Mouse (Mus musculus) bone marrow, adult 2 months (tissue): ENCODE results near the gene Hivep3.

Source experiments
- CTCF ChIP-seq: fragments of 200-500 bp; IDR thresholded peaks from 2 replicates; pipeline ENCODE4 v1.5.1; 2011; ENCODE audit warnings: low read length, control low read depth; ENCODE audit not compliant: control insufficient read depth, insufficient read depth
- POLR2A ChIP-seq: fragments of 200-500 bp; IDR thresholded peaks from 2 replicates; pipeline ENCODE4 v1.6.1; 2011; ENCODE audit warnings: low read depth, mild to moderate bottlenecking, control low read depth, low read length, borderline replicate concordance; ENCODE audit not compliant: control insufficient read depth

GRCm38 (mm10) chr4:119917502-119917901, 183.9 kb downstream of the Hivep3 start:
- TF ChIP-seq CTCF (peak; percentile 23; the same call in 1 of the 2 replicates), POLR2A (no peak)
